Comparison of ENCODE assay signal across 22 mouse cellular contexts in the genomic region with DNA sequence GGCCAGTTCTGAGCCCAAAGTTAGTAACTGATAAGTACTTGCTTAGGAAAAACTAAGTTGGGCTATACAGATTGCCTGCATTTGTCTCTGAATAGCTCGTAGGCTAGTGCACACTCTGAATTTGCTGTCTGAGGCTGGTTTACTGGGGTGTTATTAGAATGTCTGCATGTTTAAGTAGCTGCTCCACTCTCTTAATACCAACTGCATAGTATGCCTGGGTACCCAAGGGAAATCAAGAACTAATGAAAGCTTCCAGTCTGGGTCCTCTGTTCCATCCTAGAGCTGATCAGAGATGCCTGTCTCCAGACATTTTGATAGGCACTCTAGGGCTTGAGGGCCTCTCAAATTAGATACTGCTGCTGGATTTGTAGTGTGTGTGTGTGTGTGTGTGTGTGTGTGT.
"Had no signal": no experiment of that assay in that cellular context is flagged by ENCODE, and none has a peak within 500 bp of the region (broad histone marks: within the 10 kb centered on the region; RNA-seq: fewer than 3 reads in every experiment).

No protein-coding gene starts in this region.

- H3K27me3 ChIP-seq: limb, embryonic 13.5 days; liver, embryonic 12.5 days; liver, embryonic 15.5 days; lung, embryonic 15.5 days; megakaryocyte, embryonic 14.5 days; stomach, embryonic 15.5 days had no signal

- H3K36me3 ChIP-seq: limb, embryonic 10.5 days; limb, embryonic 13.5 days; liver, embryonic 12.5 days; liver, embryonic 15.5 days; lung, embryonic 15.5 days; stomach, embryonic 15.5 days had no signal

- DNase-seq: kidney, adult 18-20 months; kidney, adult 9 months; kidney, postnatal 25 days; layer of hippocampus, adult 9-11 months; liver; lung, adult 18-20 months; lung, postnatal 10 days; lung, postnatal 36 days; midbrain, embryonic 14.5 days; retina, postnatal 1 day; right cerebral cortex, postnatal 25 days; spleen, adult 18-20 months; thymus, postnatal 25 days had no signal

- H3K4me2 ChIP-seq: limb, embryonic 13.5 days; liver, embryonic 12.5 days; liver, embryonic 15.5 days; lung, embryonic 15.5 days; midbrain, embryonic 11.5 days; stomach, embryonic 15.5 days had no signal

- H3K4me3 ChIP-seq: layer of hippocampus, adult 2 months; limb, embryonic 10.5 days; limb, embryonic 13.5 days; liver, embryonic 12.5 days; liver, embryonic 15.5 days; lung, embryonic 15.5 days; megakaryocyte, embryonic 14.5 days; stomach, embryonic 15.5 days had no signal

- H3K9me3 ChIP-seq: limb, embryonic 10.5 days; limb, embryonic 13.5 days; liver, embryonic 12.5 days; liver, embryonic 15.5 days; lung, embryonic 15.5 days; megakaryocyte, embryonic 14.5 days; stomach, embryonic 15.5 days had no signal

- H3K27ac ChIP-seq: layer of hippocampus, adult 2 months; limb, embryonic 10.5 days; limb, embryonic 13.5 days; liver, embryonic 12.5 days; liver, embryonic 15.5 days; lung, embryonic 15.5 days; stomach, embryonic 15.5 days had no signal

- H3K4me1 ChIP-seq: liver, embryonic 12.5 days; liver, embryonic 15.5 days; lung, embryonic 15.5 days; megakaryocyte, embryonic 14.5 days; stomach, embryonic 15.5 days had no signal

- H3K9ac ChIP-seq: limb, embryonic 13.5 days; liver, embryonic 12.5 days; liver, embryonic 15.5 days; lung, embryonic 15.5 days; stomach, embryonic 15.5 days had no signal

- ATAC-seq: liver, embryonic 12.5 days had no signal
